Mouse (Mus musculus) cortical plate, adult 2 months (tissue): ENCODE results near the gene Bcr.

Source experiments
- CTCF ChIP-seq: fragments of 200-500 bp; IDR thresholded peaks from 2 replicates; pipeline ENCODE4 v1.5.1; 2011; ENCODE audit warnings: mild to moderate bottlenecking, control low read depth, low read length; ENCODE audit not compliant: insufficient read depth; ENCODE audit errors: extremely low read depth
- POLR2A ChIP-seq: fragments of 200-500 bp; IDR thresholded peaks from 2 replicates; pipeline ENCODE4 v1.6.1; 2011; ENCODE audit warnings: mild to moderate bottlenecking, low read length, control low read depth; ENCODE audit not compliant: insufficient read depth; ENCODE audit errors: extremely low read depth

DNA sequence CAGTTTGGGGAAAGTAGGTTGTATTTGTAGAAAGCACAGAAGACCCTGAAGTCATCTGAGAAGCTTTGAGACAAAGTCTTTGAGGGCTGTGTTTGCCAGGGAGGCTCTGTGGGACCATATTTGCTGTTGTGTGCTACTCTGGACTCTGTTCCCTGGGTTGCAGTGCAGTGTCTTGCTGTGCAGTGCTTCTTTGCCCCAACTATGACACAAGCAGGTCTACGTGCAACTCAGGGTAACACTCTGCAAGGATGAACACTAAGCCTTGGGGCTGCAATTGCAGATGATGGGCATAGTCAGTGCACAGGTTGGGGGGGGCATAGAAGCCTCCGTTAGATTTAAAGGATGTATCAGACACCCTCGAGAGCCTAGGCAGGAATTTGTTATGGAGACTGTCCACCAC, 160.3 kb downstream of the Bcr start:
- TF ChIP-seq CTCF (no peak), POLR2A (no peak)
